Mouse (Mus musculus) hindbrain, embryonic 14.5 days (tissue): ENCODE measurements at regions not wholly inside any gene's neighbourhood (a gene's known extent, or its start where the extent isn't known, plus 50 kb on each side); places are given as distances from the start of the nearest gene placed in this dataset.

Experiments used
- ATAC-seq: fragments of 200-750 bp; cut with Nextera tagmentation; 2 replicates; pipeline ENCODE4 v1.8.0; 2017; ENCODE audit warnings: moderate number of reproducible peaks, mild to moderate bottlenecking, moderate TSS enrichment, moderate library complexity; ENCODE audit not compliant: low FRiP score
- DNase-seq: peaks from one replicate; pipeline ENCODE4 v3.0.0-alpha.2; 2015; ENCODE audit warnings: low spot score
- H3K27ac ChIP-seq: fragments of 300-500 bp; sonication (generic); 2 replicates; pipeline ENCODE4 v1.5.1; 2014; ENCODE audit warnings: mild to moderate bottlenecking, moderate library complexity
- H3K27me3 ChIP-seq: fragments of 300-500 bp; sonication (generic); 2 replicates; pipeline ENCODE4 v1.6.1; 2014; ENCODE audit warnings: mild to moderate bottlenecking, low read length, mixed read lengths; ENCODE audit not compliant: control insufficient read depth, insufficient read depth
- H3K36me3 ChIP-seq: fragments of 300-500 bp; sonication (generic); replicated peaks from 2 replicates; pipeline ENCODE4 v1.6.1; 2014; ENCODE audit not compliant: control insufficient read depth, insufficient read depth
- H3K4me1 ChIP-seq: fragments of 300-500 bp; sonication (generic); replicated peaks from 2 replicates; pipeline ENCODE4 v1.6.1; 2014; ENCODE audit warnings: antibody characterized with exemption, low read length, mixed read lengths; ENCODE audit not compliant: control insufficient read depth, insufficient read depth
- H3K4me2 ChIP-seq: fragments of 300-500 bp; sonication (generic); replicated peaks from 2 replicates; pipeline ENCODE4 v1.6.1; 2014; ENCODE audit warnings: mild to moderate bottlenecking, moderate library complexity
- H3K4me3 ChIP-seq: fragments of 300-500 bp; sonication (generic); replicated peaks from 2 replicates; pipeline ENCODE4 v1.5.1; 2014; ENCODE audit warnings: mild to moderate bottlenecking, low read length
- H3K9ac ChIP-seq: fragments of 300-500 bp; sonication (generic); 2 replicates; pipeline ENCODE4 v1.6.1; 2014
- H3K9me3 ChIP-seq: fragments of 300-500 bp; sonication (generic); 2 replicates; pipeline ENCODE4 v1.6.1; 2016; ENCODE audit warnings: low read length; ENCODE audit not compliant: control insufficient read depth
- whole genome bisulfite sequencing: fragments of 180-500 bp; shearing (Covaris S2); extraction: QIAGEN DNeasy Blood & Tissue Kit; methylation state at CpG from one replicate; pipeline ENCODE4 v1.1.7; 2014; 5-methylcytosine and 5-hydroxymethylcytosine counted together

DNA sequence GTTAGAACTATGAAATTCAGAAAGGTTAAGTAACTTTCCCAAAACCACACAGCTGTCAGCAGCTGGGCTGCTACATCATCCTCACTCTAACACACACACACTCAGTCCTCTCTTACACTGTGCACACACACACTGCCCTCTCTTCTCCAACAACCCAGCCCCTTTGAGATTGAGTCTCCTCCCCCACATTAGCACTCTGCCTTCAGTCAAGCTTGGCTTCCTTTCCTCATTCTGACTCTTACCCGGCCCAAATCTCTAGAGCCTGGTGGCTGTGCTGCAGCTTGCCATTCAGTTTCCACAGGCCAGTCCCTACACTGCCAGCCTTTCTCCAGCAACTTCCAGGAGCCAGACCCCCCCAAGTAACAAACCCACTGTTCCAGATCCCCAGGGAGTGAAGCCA lies 602.0 kb upstream of the Adam5 start:
- WGBS = 45% methylated on average over 1 of the region's 1 CpGs
- no peaks in the 10 kb centered on the region for H3K27me3 ChIP-seq
- ATAC-seq = no peak

DNA sequence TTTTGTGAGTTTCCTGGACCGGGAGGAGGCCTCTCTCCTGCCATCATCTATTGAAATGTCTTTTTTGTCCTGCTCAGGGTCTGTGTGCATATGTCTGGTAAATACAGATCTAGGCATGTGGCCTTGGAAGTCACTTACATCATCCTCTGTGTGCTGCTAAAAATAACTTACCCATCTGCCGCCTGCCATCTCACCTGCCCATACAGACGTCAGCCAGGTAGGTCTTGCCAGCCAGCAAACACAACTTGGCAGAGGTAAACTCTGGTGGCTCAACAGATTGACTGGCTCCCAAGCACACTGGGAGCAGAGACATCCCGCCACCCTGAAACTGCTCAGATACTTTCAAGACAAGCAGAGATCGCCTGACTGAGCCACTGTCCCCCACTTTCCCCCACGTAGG lies 597.3 kb upstream of the Adam5 start:
- WGBS = 85% methylated on average over 6 of the region's 6 CpGs
- DNase-seq (no peak), ATAC-seq (no peak)
- Histone ChIP-seq H3K36me3 (no peaks in the 10 kb centered on the region), H3K4me1 (no peaks in the 10 kb centered on the region), H3K4me3 (no peak overlapping the region), H3K27me3 (no peaks in the 10 kb centered on the region), H3K9me3 (no peaks in the 10 kb centered on the region), H3K27ac (no peak overlapping the region), H3K9ac (no peak overlapping the region), H3K4me2 (no peak overlapping the region)

More for the DNA sequence above, 602.0 kb upstream of the Adam5 start:
- DNase-seq = no peak
- Histone ChIP-seq H3K27ac (no peak overlapping the region), H3K9me3 (no peaks in the 10 kb centered on the region), H3K36me3 (no peaks in the 10 kb centered on the region), H3K4me2 (no peak overlapping the region), H3K4me3 (no peak overlapping the region), H3K4me1 (peaks cover 11% of the 10 kb centered on the region; the same call in 1 of the 2 replicates), H3K9ac (no peak overlapping the region)

DNA sequence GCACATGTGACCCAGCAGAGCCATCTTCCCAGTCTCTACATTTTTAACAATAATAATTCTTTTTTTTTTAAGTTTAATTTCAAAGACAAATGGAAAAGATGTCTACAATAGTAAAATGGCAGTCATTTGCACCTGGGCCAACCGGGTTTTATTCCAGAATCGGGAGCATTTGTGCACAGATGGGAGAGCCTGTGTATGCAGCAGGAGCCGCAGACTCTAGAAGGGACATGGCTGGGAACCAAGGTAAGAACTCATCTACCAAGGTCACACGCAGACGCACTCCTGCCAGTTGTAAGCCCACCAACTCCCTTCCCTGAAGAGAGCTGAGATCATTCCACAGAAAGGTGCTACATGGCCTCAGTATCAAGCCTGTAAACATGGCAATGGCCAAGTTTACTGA lies 586.4 kb upstream of the Adam5 start:
- H3K36me3 ChIP-seq = no peaks in the 10 kb centered on the region
- DNase-seq (no peak), ATAC-seq (no peak)
- no peaks in the 10 kb centered on the region for H3K27me3 ChIP-seq
- 93% methylated on average over 5 of the region's 5 CpGs for WGBS
- H3K9me3 ChIP-seq = no peaks in the 10 kb centered on the region
- H3K27ac ChIP-seq = no peak overlapping the region
- H3K4me3 ChIP-seq = no peak overlapping the region
- H3K9ac ChIP-seq = no peak overlapping the region
- no peak overlapping the region for H3K4me2 ChIP-seq
- no peaks in the 10 kb centered on the region for H3K4me1 ChIP-seq

DNA sequence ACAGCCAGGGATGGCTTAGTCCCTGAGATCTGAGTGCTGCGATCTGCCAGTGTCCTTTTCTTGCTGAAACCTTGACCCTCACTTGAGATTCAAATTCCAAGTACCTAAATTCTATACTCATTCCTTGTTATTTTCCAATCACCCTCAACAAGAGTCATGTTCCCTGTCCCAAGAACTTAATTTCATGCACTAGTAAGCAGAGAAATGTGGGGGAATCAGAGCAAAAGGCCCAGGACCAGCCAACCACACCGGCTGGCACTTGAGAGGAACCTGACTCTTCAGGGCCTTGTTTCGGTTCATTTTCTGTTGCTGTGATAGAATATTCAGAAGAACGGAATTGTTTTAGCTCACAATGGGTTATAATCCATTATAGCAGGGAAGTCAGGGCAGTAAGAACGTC lies 583.7 kb upstream of the Adam5 start:
- ATAC-seq = no peak
- WGBS = 86% methylated on average over 5 of the region's 5 CpGs
- DNase-seq = no peak
- Histone ChIP-seq H3K4me3 (no peak overlapping the region), H3K9me3 (no peaks in the 10 kb centered on the region), H3K9ac (no peak overlapping the region), H3K4me2 (no peak overlapping the region), H3K27me3 (no peaks in the 10 kb centered on the region), H3K4me1 (no peaks in the 10 kb centered on the region), H3K27ac (no peak overlapping the region), H3K36me3 (no peaks in the 10 kb centered on the region)

DNA sequence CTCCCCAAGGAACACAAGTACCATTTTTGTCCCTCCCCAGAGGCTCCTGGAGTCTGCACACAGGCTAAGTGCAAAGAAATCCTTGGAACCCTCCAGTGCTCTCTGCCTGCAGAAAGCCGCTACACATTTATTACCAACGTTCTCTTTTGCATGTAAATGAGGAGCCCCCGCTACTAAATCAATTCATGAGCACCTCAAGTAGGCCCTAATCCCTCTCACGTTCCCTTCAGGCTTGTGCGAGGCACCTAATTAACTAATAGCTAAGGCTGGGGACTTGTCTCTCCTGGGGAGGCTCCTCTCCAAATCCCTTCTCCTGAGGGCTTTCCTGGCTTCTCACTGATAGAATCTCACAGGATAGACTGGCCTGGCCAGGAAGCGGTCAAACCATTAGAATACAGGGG lies 568.6 kb upstream of the Adam5 start:
- DNase-seq (no peak), ATAC-seq (peak; percentile 33; the same call in 1 of the 2 replicates)
- H3K9me3 ChIP-seq = no peaks in the 10 kb centered on the region
- no peak overlapping the region for H3K4me2 ChIP-seq
- H3K27ac ChIP-seq = peak overlapping the region; percentile 61
- no peak overlapping the region for H3K9ac ChIP-seq
- peaks cover 42% of the 10 kb centered on the region for H3K4me1 ChIP-seq
- no peaks in the 10 kb centered on the region for H3K27me3 ChIP-seq
- H3K4me3 ChIP-seq = no peak overlapping the region
- 8% methylated on average over 6 of the region's 6 CpGs for WGBS
- H3K36me3 ChIP-seq = no peaks in the 10 kb centered on the region

DNA sequence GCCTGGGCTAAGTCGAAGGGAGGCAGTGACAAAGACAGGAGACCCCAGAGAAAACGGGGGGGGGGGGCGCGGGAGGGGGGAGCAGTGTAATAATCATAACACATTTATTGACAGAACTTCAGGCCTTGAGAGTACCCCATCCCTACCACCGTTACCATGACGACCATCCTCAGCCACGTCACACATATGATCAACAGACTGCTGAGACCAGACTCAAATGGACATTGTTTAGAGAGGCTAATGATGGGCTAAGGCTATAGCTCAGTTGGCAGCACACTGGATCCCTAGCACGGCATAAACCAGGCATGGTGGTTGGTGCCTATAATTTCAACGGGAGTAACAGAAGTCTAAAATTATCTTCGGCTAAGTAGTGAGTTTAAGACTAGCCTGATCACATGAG lies 565.8 kb upstream of the Adam5 start:
- no peak overlapping the region for H3K4me3 ChIP-seq
- H3K9me3 ChIP-seq = no peaks in the 10 kb centered on the region
- DNase-seq (no peak), ATAC-seq (peak; percentile 53; the same call in 1 of the 2 replicates)
- H3K4me1 ChIP-seq = peaks cover 40% of the 10 kb centered on the region
- 0 out of 2 replicates have a peak overlapping the region, but pooled peaks have one; percentile 32 for H3K9ac ChIP-seq
- 52% methylated on average over 8 of the region's 10 CpGs for WGBS
- no peaks in the 10 kb centered on the region for H3K27me3 ChIP-seq
- H3K36me3 ChIP-seq = no peaks in the 10 kb centered on the region
- H3K4me2 ChIP-seq = no peak overlapping the region
- peak overlapping the region; percentile 47 for H3K27ac ChIP-seq

DNA sequence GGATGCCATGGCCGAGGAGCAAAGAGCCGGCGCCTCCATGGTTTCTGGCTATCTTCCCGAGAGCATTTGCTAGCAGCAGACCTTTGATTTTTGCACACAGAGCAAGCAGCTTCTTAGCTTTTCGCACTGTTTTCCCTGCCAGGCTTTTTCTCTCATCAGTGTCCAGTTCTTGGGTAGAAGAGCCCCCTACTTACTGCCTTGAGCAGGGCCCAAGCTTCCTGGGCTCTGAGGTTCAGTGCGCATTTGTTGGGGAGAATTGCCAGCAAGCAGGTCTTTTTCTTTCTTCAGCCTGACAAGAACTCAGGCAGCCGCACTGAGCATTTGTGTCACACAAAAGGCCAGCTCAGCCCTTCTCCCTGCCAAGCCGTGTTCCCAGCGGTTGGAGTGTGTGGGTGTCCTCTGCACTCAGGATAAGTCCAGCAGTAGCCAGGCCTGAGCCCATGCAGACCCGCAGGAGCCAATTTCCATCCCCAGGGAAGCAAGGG lies 565.2 kb upstream of the Adam5 start:
- peaks cover 40% of the 10 kb centered on the region for H3K4me1 ChIP-seq
- ATAC-seq = peak; percentile 55
- H3K36me3 ChIP-seq = no peaks in the 10 kb centered on the region
- no peaks in the 10 kb centered on the region for H3K27me3 ChIP-seq
- WGBS = 29% methylated on average over 10 of the region's 10 CpGs
- peak overlapping the region; percentile 47 for H3K27ac ChIP-seq
- H3K4me2 ChIP-seq = no peak overlapping the region
- peak overlapping the region; percentile 32; the same call in 1 of the 2 replicates for H3K9ac ChIP-seq
- H3K4me3 ChIP-seq = no peak overlapping the region
- DNase-seq = peak; percentile 52
- H3K9me3 ChIP-seq = no peaks in the 10 kb centered on the region

DNA sequence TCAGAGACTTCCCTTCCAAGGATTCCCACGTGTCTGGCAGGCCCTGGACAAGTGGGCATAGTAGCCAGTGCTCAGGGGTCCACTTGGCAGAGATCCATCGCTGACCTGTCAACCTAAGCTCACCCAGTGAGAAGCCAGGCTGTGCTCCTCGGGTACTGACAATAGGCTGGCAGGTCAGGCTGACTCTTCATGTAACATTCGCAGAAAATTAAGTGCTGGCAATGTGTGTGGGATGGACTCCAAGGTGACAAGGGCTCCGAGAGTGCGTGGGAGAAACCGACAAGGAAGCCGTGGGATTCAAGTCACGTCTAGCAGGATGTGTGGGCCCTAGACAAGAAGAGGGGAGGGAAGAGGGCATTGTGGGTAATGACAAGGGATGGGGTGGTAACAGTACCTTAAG lies 564.6 kb upstream of the Adam5 start:
- no peak for DNase-seq
- WGBS = 51% methylated on average over 9 of the region's 9 CpGs
- no peaks in the 10 kb centered on the region for H3K27me3 ChIP-seq
- no peak overlapping the region for H3K9ac ChIP-seq
- peak; percentile 38; the same call in 1 of the 2 replicates for ATAC-seq
- H3K36me3 ChIP-seq = no peaks in the 10 kb centered on the region
- no peak overlapping the region for H3K4me3 ChIP-seq
- H3K9me3 ChIP-seq = no peaks in the 10 kb centered on the region
- no peak overlapping the region for H3K4me2 ChIP-seq
- H3K4me1 ChIP-seq = peaks cover 40% of the 10 kb centered on the region
- H3K27ac ChIP-seq = peak overlapping the region; percentile 47; the same call in 1 of the 2 replicates

DNA sequence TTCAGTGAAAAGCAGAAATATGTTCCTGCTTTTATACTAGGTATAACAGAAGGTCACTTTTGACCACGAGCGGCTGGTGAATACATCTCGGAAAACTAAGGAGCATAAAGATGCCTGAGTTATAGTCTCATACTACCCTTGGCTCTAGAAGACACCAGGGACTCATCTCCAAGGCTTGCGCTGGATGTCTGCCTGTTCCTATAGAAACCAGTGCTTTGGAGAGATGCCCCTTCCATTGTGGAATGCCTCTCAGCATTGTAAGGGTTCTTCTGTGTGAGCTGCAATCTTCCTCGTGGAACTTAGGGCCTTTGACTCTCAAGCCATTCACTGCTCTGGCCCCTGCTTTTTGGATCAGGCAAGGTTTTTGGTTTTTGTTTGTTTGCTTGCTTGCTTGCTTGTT lies 561.0 kb upstream of the Adam5 start:
- WGBS = 47% methylated on average over 5 of the region's 5 CpGs

DNA sequence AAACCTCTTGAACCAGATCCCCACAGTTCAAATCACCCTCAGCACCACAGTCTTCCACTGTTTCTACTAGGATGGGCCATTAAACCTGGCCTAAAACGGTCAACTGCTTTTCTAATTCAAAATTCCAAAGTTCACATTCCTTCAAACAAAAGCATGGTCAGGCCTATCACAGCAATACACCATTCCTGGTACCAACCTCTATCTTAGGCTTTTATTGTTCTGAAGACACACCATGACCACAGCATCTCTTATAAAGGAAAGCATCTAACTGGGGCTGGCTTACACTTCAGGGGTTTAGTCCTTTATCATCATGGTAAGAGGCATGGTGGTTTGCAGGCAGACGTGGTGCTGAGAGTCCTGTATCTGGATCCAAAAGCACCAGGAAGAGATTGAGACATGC lies 560.4 kb upstream of the Adam5 start:
- H3K27ac ChIP-seq = no peak overlapping the region
- 77% methylated on average over 2 of the region's 2 CpGs for WGBS
- H3K9ac ChIP-seq = no peak overlapping the region
- no peaks in the 10 kb centered on the region for H3K9me3 ChIP-seq
- H3K36me3 ChIP-seq = no peaks in the 10 kb centered on the region
- no peak for ATAC-seq
- no peak overlapping the region for H3K4me2 ChIP-seq
- H3K27me3 ChIP-seq = no peaks in the 10 kb centered on the region
- no peak overlapping the region for H3K4me3 ChIP-seq
- peaks cover 9% of the 10 kb centered on the region for H3K4me1 ChIP-seq
- no peak for DNase-seq

More for the DNA sequence above, 561.0 kb upstream of the Adam5 start:
- Histone ChIP-seq H3K27me3 (no peaks in the 10 kb centered on the region), H3K9ac (no peak overlapping the region), H3K36me3 (no peaks in the 10 kb centered on the region), H3K9me3 (no peaks in the 10 kb centered on the region), H3K4me3 (no peak overlapping the region), H3K27ac (no peak overlapping the region), H3K4me1 (peaks cover 15% of the 10 kb centered on the region), H3K4me2 (no peak overlapping the region)
- DNase-seq (no peak), ATAC-seq (no peak; the same call in 1 of the 2 replicates)
